Mouse (Mus musculus) CH12F3 (cell line): ENCODE measurements around the gene Spns1.

Experiments
- in situ Hi-C: fragments of 300-500 bp; cut with MboI; formaldehyde crosslinking; loops from 2 replicates; pipeline ENCODE4 v1.14.3; 2020; ENCODE audit warnings: low sequenced_read_pairs

Spns1 gene

GRCm38 (mm10) chr7:126374526-126374925 is 2.7 kb downstream of the Spns1 start:
- in situ Hi-C loops: no loop called here

GRCm38 (mm10) chr7:126373007-126373406 is 4.2 kb downstream of the Spns1 start:
- in situ Hi-C loops: no loop called here

- in situ Hi-C loops: no loop called here
Observed at GRCm38 (mm10) chr7:126369393-126369792, 7.9 kb downstream of the Spns1 start, which contains the start of gene Lat. Gene Lat, minus strand, starts transcription at chr7:126369570.

- in situ Hi-C loops: no loop called here
Observed at GRCm38 (mm10) chr7:126368367-126368766, 8.9 kb downstream of the Spns1 start.

- in situ Hi-C loops: no loop called here
Observed at GRCm38 (mm10) chr7:126367636-126368035, 9.6 kb downstream of the Spns1 start.

GRCm38 (mm10) chr7:126363038-126363437 is 14.2 kb downstream of the Spns1 start:
- in situ Hi-C loops: no loop called here

- in situ Hi-C loops: no loop called here
Observed at GRCm38 (mm10) chr7:126359049-126359448, 18.2 kb downstream of the Spns1 start.

GRCm38 (mm10) chr7:126358413-126358812 is 18.8 kb downstream of the Spns1 start:
- in situ Hi-C loops: no loop called here

- in situ Hi-C loops: no loop called here
Observed at GRCm38 (mm10) chr7:126357838-126358237, 19.4 kb downstream of the Spns1 start.

GRCm38 (mm10) chr7:126356793-126357591 is 20.3 kb downstream of the Spns1 start:
- in situ Hi-C loops: no loop called here

- in situ Hi-C loops: no loop called here
Observed at GRCm38 (mm10) chr7:126355847-126356597, 21.2 kb downstream of the Spns1 start.

GRCm38 (mm10) chr7:126354738-126355614 is 22.3 kb downstream of the Spns1 start:
- in situ Hi-C loops: no loop called here

GRCm38 (mm10) chr7:126353994-126354365 is 23.3 kb downstream of the Spns1 start:
- in situ Hi-C loops: no loop called here

- in situ Hi-C loops: no loop called here
Observed at GRCm38 (mm10) chr7:126353251-126353993, 23.8 kb downstream of the Spns1 start.

- in situ Hi-C loops: no loop called here
Observed at GRCm38 (mm10) chr7:126351419-126351951, 25.8 kb downstream of the Spns1 start.

- in situ Hi-C loops: no loop called here
Observed at GRCm38 (mm10) chr7:126350748-126351418, 26.4 kb downstream of the Spns1 start.

- in situ Hi-C loops: no loop called here
Observed at GRCm38 (mm10) chr7:126348293-126348692, 29.0 kb downstream of the Spns1 start.

GRCm38 (mm10) chr7:126347098-126347497 is 30.2 kb downstream of the Spns1 start:
- in situ Hi-C loops: no loop called here

GRCm38 (mm10) chr7:126345969-126346368 is 31.3 kb downstream of the Spns1 start:
- in situ Hi-C loops: no loop called here

GRCm38 (mm10) chr7:126345557-126345956 is 31.7 kb downstream of the Spns1 start:
- in situ Hi-C loops: no loop called here
